ENCODE assay signal across 8 mouse cellular contexts in the genomic region with DNA sequence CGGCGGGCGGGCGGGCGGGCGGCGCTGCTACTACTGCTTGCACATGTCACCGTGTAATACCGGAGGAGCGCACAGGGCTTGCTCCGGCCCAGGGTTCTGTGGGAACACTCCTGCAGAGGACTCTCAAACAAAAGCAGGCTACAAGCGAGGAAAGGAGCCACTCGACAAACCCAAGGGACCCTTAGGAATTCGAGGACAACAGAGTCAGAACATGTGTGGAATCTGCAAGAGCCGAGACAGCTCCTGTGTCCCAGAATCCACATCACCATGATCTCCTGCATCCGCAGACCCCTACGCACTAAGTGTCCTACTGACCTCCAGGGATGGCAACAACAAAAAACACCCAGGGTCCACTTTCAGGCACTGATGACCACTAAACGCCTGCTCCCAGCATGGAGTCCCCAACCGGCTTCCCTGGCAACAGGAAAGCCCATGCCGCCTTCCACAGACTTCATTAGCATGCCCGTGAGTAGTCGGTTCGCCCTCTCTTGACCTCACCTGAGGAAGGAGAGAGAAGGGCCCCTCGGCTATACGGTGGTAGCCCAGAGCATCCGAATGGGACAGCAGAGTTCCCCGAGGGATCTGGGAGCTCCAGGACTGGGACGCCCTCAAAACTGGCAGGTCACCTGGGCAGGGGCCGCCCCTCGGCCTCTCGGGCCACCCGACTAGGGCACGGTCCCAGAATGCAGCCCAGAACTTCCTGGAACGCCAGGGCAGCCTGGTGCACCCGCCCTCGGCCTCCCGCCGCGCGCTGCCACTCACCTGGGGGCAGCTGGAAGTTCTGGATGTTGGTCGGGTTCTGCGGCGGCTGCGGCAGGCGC. TPM values are rescaled to one million over a fixed set of nuclear protein-coding genes. Genes with fewer than 3 reads are reported as not detected.
A peak's percentile ranks its signal among the peaks of the same experiment; 100 is the strongest.
DNase-seq lines count a peak whose midpoint lies in the region; ATAC-seq and TF ChIP-seq lines count a peak whose summit lies in the region.

No protein-coding gene starts in this region.

- no peaks in the 10 kb centered on the region for H3K9me3 ChIP-seq in forebrain, embryonic 13.5 days (replicated peaks)
- H3K9me3 ChIP-seq in intestine, embryonic 16.5 days (ENCODE audit: control insufficient read depth, low read length) = no peaks in the 10 kb centered on the region
- no peaks in the 10 kb centered on the region for H3K9me3 ChIP-seq in liver, postnatal 0 days (ENCODE audit: low read length)
- H3K9me3 ChIP-seq in neural tube, embryonic 12.5 days = no peaks in the 10 kb centered on the region

- TF ChIP-seq EP300 in liver, postnatal 0 days (IDR thresholded peaks at IDR 0.05; ENCODE audit: low read depth) = no peak

- H3K36me3 ChIP-seq in forebrain, embryonic 13.5 days (ENCODE audit: poor library complexity, severe bottlenecking) = no peaks in the 10 kb centered on the region
- H3K36me3 ChIP-seq in intestine, embryonic 16.5 days (ENCODE audit: control insufficient read depth, insufficient read depth, low read length) = no peaks in the 10 kb centered on the region
- H3K36me3 ChIP-seq in liver, postnatal 0 days (replicated peaks; ENCODE audit: insufficient read depth, low read length) = no peaks in the 10 kb centered on the region
- H3K36me3 ChIP-seq in neural tube, embryonic 12.5 days = no peaks in the 10 kb centered on the region

- peak; percentile 48 to 70 for DNase-seq in adrenal gland, adult (ENCODE audit: inconsistent age in 2 of 2, low spot score in 1 of 2)
- no peak for DNase-seq in adrenal gland, postnatal 4 days (ENCODE audit: low spot score in 2 of 2)
- DNase-seq in adrenal gland, postnatal 36 days = peak; percentile 21 to 48
- DNase-seq in liver, postnatal 0 days = peak; percentile 63
- peak; percentile 29 to 58 for DNase-seq in urinary bladder, postnatal 4 days (ENCODE audit: low spot score in 2 of 2)

- TF ChIP-seq CTCF in liver, postnatal 0 days (IDR thresholded peaks at IDR 0.05; ENCODE audit: low read depth) = no peak

- peak overlapping the region; percentile 86 for H3K9ac ChIP-seq in forebrain, embryonic 13.5 days
- H3K9ac ChIP-seq in intestine, embryonic 16.5 days (ENCODE audit: low read depth, low read length) = peak overlapping the region; percentile 88
- H3K9ac ChIP-seq in liver, postnatal 0 days (replicated peaks) = peak overlapping the region; percentile 89
- H3K9ac ChIP-seq in neural tube, embryonic 12.5 days = peak overlapping the region; percentile 78

- H3K27ac ChIP-seq in forebrain, embryonic 13.5 days = no peak overlapping the region
- no peak overlapping the region for H3K27ac ChIP-seq in intestine, embryonic 16.5 days (ENCODE audit: low read length)
- no peak overlapping the region for H3K27ac ChIP-seq in liver, postnatal 0 days (ENCODE audit: low read depth)
- H3K27ac ChIP-seq in neural tube, embryonic 12.5 days = no peak overlapping the region

- peak overlapping the region; percentile 100 for H3K4me2 ChIP-seq in forebrain, embryonic 13.5 days
- H3K4me2 ChIP-seq in intestine, embryonic 16.5 days (ENCODE audit: low read depth, low read length) = peak overlapping the region; percentile 95
- H3K4me2 ChIP-seq in liver, postnatal 0 days (ENCODE audit: low read depth, low read length) = peak overlapping the region; percentile 98
- H3K4me2 ChIP-seq in neural tube, embryonic 12.5 days (replicated peaks) = peak overlapping the region; percentile 91

- peaks cover 65% of the 10 kb centered on the region for H3K4me1 ChIP-seq in forebrain, embryonic 13.5 days
- H3K4me1 ChIP-seq in intestine, embryonic 16.5 days (ENCODE audit: control insufficient read depth, insufficient read depth, low read length) = peaks cover 38% of the 10 kb centered on the region
- H3K4me1 ChIP-seq in liver, postnatal 0 days (ENCODE audit: insufficient read depth) = peaks cover 40% of the 10 kb centered on the region
- H3K4me1 ChIP-seq in neural tube, embryonic 12.5 days = peaks cover 45% of the 10 kb centered on the region

- ATAC-seq in forebrain, embryonic 13.5 days = no peak
- peak; percentile 22 for ATAC-seq in intestine, embryonic 16.5 days
- no peak for ATAC-seq in liver, postnatal 0 days
- ATAC-seq in neural tube, embryonic 12.5 days (ENCODE audit: low FRiP score, low read depth) = no peak

- WGBS in forebrain, embryonic 13.5 days = 1% methylated on average over 45 of the region's 45 CpGs
- 4% methylated on average over 44 of the region's 45 CpGs for WGBS in intestine, embryonic 16.5 days
- 6% methylated on average over 43 of the region's 45 CpGs for WGBS in liver, postnatal 0 days (ENCODE audit: insufficient replicate concordance)
- 1% methylated on average over 45 of the region's 45 CpGs for WGBS in neural tube, embryonic 12.5 days

- H3K27me3 ChIP-seq in forebrain, embryonic 13.5 days = no peaks in the 10 kb centered on the region
- no peaks in the 10 kb centered on the region for H3K27me3 ChIP-seq in intestine, embryonic 16.5 days (replicated peaks; ENCODE audit: control insufficient read depth, insufficient read depth, low read length)
- no peaks in the 10 kb centered on the region for H3K27me3 ChIP-seq in liver, postnatal 0 days (ENCODE audit: insufficient read depth, low read length)
- no peaks in the 10 kb centered on the region for H3K27me3 ChIP-seq in neural tube, embryonic 12.5 days (replicated peaks)

- H3K4me3 ChIP-seq in forebrain, embryonic 13.5 days = peak overlapping the region; percentile 66
- peak overlapping the region; percentile 80 for H3K4me3 ChIP-seq in intestine, embryonic 16.5 days (ENCODE audit: low read length)
- H3K4me3 ChIP-seq in liver, postnatal 0 days (ENCODE audit: low read depth, low read length) = peak overlapping the region; percentile 64
- peak overlapping the region; percentile 83 for H3K4me3 ChIP-seq in neural tube, embryonic 12.5 days

RNA-seq across cellular contexts. Expression of gene Taf4, which starts 1.6 kb away (rescaled TPM):
- 10 to 100 TPM; 22.7 to 26.0 TPM for total RNA-seq in adrenal gland, postnatal 4 days (2021)
- 10 to 100 TPM; 17.8 to 23.7 TPM for total RNA-seq in adrenal gland, postnatal 36 days (2021)
- 5.2 and 6.0 TPM in 2 replicates for polyA plus RNA-seq in forebrain, embryonic 13.5 days (2015; fragmentation: Nextera tagmentation; extraction: Ambion mirVana)
- 1.8 and 2.5 TPM in 2 replicates for polyA plus RNA-seq in intestine, embryonic 16.5 days (2015; fragmentation: Nextera tagmentation; extraction: Ambion mirVana)
- polyA plus RNA-seq in liver, postnatal 0 days (2015; fragmentation: Nextera tagmentation; extraction: Ambion mirVana) = 1.7 TPM in 2 replicates
- 4.1 and 4.7 TPM in 2 replicates for polyA plus RNA-seq in neural tube, embryonic 12.5 days (2016; fragmentation: Nextera tagmentation; extraction: Ambion mirVana)

RNA-seq across cellular contexts. Expression of gene Lsm14b, which starts 49.9 kb away (rescaled TPM):
- 10 to 100 TPM; 45.3 to 47.4 TPM for total RNA-seq in adrenal gland, postnatal 4 days (2021)
- total RNA-seq in adrenal gland, postnatal 36 days (2021) = 10 to 100 TPM; 43.0 to 44.9 TPM
- 20.4 and 20.6 TPM in 2 replicates for polyA plus RNA-seq in forebrain, embryonic 13.5 days (2015; fragmentation: Nextera tagmentation; extraction: Ambion mirVana)
- 2.4 and 2.5 TPM in 2 replicates for polyA plus RNA-seq in intestine, embryonic 16.5 days (2015; fragmentation: Nextera tagmentation; extraction: Ambion mirVana)
- 1.6 and 1.7 TPM in 2 replicates for polyA plus RNA-seq in liver, postnatal 0 days (2015; fragmentation: Nextera tagmentation; extraction: Ambion mirVana)
- polyA plus RNA-seq in neural tube, embryonic 12.5 days (2016; fragmentation: Nextera tagmentation; extraction: Ambion mirVana) = 15.9 and 23.5 TPM in 2 replicates

Comparison
In these comparisons a context has a peak if more than half of its experiments do, and no peak if none do; other contexts are left out.
1. DNase-seq: peak in adrenal gland, adult (2 of 2), adrenal gland, postnatal 36 days (2 of 2), liver, postnatal 0 days (single experiment) and urinary bladder, postnatal 4 days (2 of 2); none in adrenal gland, postnatal 4 days (0 of 2).
2. Peak in every context shown above with its lines, with median percentiles within 50 percentile points of each other: H3K4me2 ChIP-seq, H3K4me3 ChIP-seq and H3K9ac ChIP-seq.